Mouse (Mus musculus) hindbrain, embryonic 16.5 days (tissue): ENCODE data around the gene Nhsl1. TPM values are rescaled to one million over a fixed set of nuclear protein-coding genes. Genes with fewer than 3 reads are reported as not detected.

Experiments used
- ATAC-seq: fragments of 200-750 bp; cut with Nextera tagmentation; 2 replicates; pipeline ENCODE4 v1.8.0; 2017; ENCODE audit warnings: moderate TSS enrichment, moderate library complexity
- H3K27ac ChIP-seq: fragments of 300-500 bp; sonication (generic); 2 replicates; pipeline ENCODE4 v1.5.1; 2014; ENCODE audit warnings: low read depth, mild to moderate bottlenecking, control low read depth, low read length, moderate library complexity
- H3K27me3 ChIP-seq: fragments of 300-500 bp; sonication (generic); replicated peaks from 2 replicates; pipeline ENCODE4 v1.6.1; 2014; ENCODE audit warnings: low read length; ENCODE audit not compliant: control insufficient read depth, insufficient read depth
- H3K36me3 ChIP-seq: fragments of 300-500 bp; sonication (generic); 2 replicates; pipeline ENCODE4 v1.6.1; 2014; ENCODE audit warnings: mild to moderate bottlenecking, low read length, moderate library complexity, mixed read lengths; ENCODE audit not compliant: control insufficient read depth, insufficient read depth
- H3K4me1 ChIP-seq: fragments of 300-500 bp; sonication (generic); 2 replicates; pipeline ENCODE4 v1.6.1; 2014; ENCODE audit warnings: low read depth, low read length; ENCODE audit not compliant: control insufficient read depth, insufficient read depth
- H3K4me2 ChIP-seq: fragments of 300-500 bp; sonication (generic); 2 replicates; pipeline ENCODE4 v1.6.1; 2014; ENCODE audit warnings: mild to moderate bottlenecking, low read length, control low read depth, moderate library complexity
- H3K4me3 ChIP-seq: fragments of 300-500 bp; sonication (generic); 2 replicates; pipeline ENCODE4 v1.5.1; 2014; ENCODE audit warnings: mild to moderate bottlenecking, low read length, control low read depth, moderate library complexity
- H3K9ac ChIP-seq: fragments of 300-500 bp; sonication (generic); 2 replicates; pipeline ENCODE4 v1.6.1; 2014; ENCODE audit warnings: low read depth, mild to moderate bottlenecking, control low read depth, low read length, moderate library complexity
- H3K9me3 ChIP-seq: fragments of 300-500 bp; sonication (generic); 2 replicates; pipeline ENCODE4 v1.6.1; 2014; ENCODE audit warnings: mild to moderate bottlenecking, low read length, moderate library complexity; ENCODE audit not compliant: control insufficient read depth
- WGBS: fragments of 180-500 bp; shearing (Covaris S2); extraction: QIAGEN DNeasy Blood & Tissue Kit; methylation state at CpG from one replicate; pipeline ENCODE4 v1.1.7; 2014; 5-methylcytosine and 5-hydroxymethylcytosine counted together
- polyA plus RNA-seq: library from polyadenylated mRNA; unstranded; fragments of >200 nt; fragmentation: Nextera tagmentation; extraction: Ambion mirVana; gene quantifications from 2 replicates; pipeline ENCODE4 v1.2.1, GENCODE M21; 2015

Gene Nhsl1
- polyA plus RNA-seq, 1 experiment from 2014 or later = 12.8 TPM

GRCm38 (mm10) chr10:18561445-18561844 is 242.7 kb downstream of the Nhsl1 start:
- Histone ChIP-seq H3K9me3 (no peaks in the 10 kb centered on the region), H3K4me3 (no peak overlapping the region), H3K36me3 (no peaks in the 10 kb centered on the region), H3K4me2 (no peak overlapping the region), H3K9ac (no peak overlapping the region), H3K27ac (no peak overlapping the region), H3K4me1 (no peaks in the 10 kb centered on the region), H3K27me3 (no peaks in the 10 kb centered on the region)
- 55% methylated on average over 5 of the region's 5 CpGs for WGBS
- no peak for ATAC-seq

DNA sequence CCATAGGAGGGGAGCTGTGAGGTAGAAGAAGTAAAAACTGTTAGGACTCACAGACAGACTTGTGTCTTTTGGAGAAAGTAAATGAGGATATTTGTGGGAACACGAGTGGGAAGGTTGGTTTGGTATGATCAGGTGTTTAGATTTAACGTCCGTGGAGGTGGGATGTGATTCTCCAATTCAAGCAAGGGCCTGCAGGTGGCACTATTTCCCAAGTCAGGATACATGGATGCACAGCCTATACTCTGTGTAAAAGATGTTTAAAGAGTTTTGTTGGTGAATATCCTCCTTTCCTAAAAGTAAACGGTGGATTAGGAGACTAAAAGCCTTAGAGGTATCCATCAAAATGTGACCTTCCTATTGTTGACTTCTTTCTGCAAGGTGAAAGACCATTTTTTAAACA is 244.2 kb downstream of the Nhsl1 start:
- 7% methylated on average over 4 of the region's 4 CpGs for WGBS
- peak; percentile 73; the same call in 1 of the 2 replicates for ATAC-seq
- Histone ChIP-seq H3K4me1 (no peaks in the 10 kb centered on the region), H3K36me3 (no peaks in the 10 kb centered on the region), H3K9me3 (no peaks in the 10 kb centered on the region), H3K4me3 (no peak overlapping the region), H3K27ac (no peak overlapping the region), H3K4me2 (no peak overlapping the region), H3K9ac (no peak overlapping the region), H3K27me3 (no peaks in the 10 kb centered on the region)

GRCm38 (mm10) chr10:18572581-18572980 is 253.8 kb downstream of the Nhsl1 start:
- H3K36me3 ChIP-seq = no peaks in the 10 kb centered on the region
- no peaks in the 10 kb centered on the region for H3K27me3 ChIP-seq
- WGBS = 56% methylated on average over 2 of the region's 2 CpGs
- H3K9me3 ChIP-seq = no peaks in the 10 kb centered on the region; the same call in 1 of the 2 replicates
- H3K4me2 ChIP-seq = no peak overlapping the region
- H3K4me1 ChIP-seq = no peaks in the 10 kb centered on the region
- no peak for ATAC-seq
- H3K27ac ChIP-seq = no peak overlapping the region
- H3K4me3 ChIP-seq = no peak overlapping the region
- no peak overlapping the region for H3K9ac ChIP-seq

Other genes starting within 250 kb of the Nhsl1 start
- gene Ect2l, start 108.1 kb upstream of the Nhsl1 start, polyA plus RNA-seq = 0.29 and 0.35 TPM in 2 replicates
- 6.3 and 8.3 TPM in 2 replicates for gene Ccdc28a, start 84.0 kb upstream of the Nhsl1 start, polyA plus RNA-seq
- 13.7 and 20.2 TPM in 2 replicates for gene Hebp2, start 227.1 kb downstream of the Nhsl1 start, polyA plus RNA-seq